Mouse (Mus musculus) liver, adult 2 months (tissue): ENCODE measurements at regions not wholly inside any gene's neighbourhood (a gene's known extent, or its start where the extent isn't known, plus 50 kb on each side); places are given as distances from the start of the nearest gene placed in this dataset.

Experiments used
- CTCF ChIP-seq: fragments of 200-500 bp; IDR thresholded peaks from 2 replicates; pipeline ENCODE4 v1.5.1; 2011; ENCODE audit warnings: low read depth, low read length, control low read depth
- POLR2A ChIP-seq: fragments of 200-500 bp; IDR thresholded peaks from 2 replicates; pipeline ENCODE4 v1.6.1; 2011; ENCODE audit warnings: low read length, control low read depth; ENCODE audit not compliant: insufficient read depth; ENCODE audit errors: extremely low read depth

- no peak for TF ChIP-seq CTCF
- no peak for TF ChIP-seq POLR2A
Observed at GRCm38 (mm10) chr6:140927616-140928015, 198.5 kb downstream of the Gm11077 start.
